Mouse (Mus musculus): ENCODE measurements around the gene Pik3r2.
"Not testable (repeated sequence)": the region's sequence is repeated elsewhere in the genome, so short reads cannot be mapped to it uniquely, and the experiment has no call there.

The Pik3r2 gene

DNA sequence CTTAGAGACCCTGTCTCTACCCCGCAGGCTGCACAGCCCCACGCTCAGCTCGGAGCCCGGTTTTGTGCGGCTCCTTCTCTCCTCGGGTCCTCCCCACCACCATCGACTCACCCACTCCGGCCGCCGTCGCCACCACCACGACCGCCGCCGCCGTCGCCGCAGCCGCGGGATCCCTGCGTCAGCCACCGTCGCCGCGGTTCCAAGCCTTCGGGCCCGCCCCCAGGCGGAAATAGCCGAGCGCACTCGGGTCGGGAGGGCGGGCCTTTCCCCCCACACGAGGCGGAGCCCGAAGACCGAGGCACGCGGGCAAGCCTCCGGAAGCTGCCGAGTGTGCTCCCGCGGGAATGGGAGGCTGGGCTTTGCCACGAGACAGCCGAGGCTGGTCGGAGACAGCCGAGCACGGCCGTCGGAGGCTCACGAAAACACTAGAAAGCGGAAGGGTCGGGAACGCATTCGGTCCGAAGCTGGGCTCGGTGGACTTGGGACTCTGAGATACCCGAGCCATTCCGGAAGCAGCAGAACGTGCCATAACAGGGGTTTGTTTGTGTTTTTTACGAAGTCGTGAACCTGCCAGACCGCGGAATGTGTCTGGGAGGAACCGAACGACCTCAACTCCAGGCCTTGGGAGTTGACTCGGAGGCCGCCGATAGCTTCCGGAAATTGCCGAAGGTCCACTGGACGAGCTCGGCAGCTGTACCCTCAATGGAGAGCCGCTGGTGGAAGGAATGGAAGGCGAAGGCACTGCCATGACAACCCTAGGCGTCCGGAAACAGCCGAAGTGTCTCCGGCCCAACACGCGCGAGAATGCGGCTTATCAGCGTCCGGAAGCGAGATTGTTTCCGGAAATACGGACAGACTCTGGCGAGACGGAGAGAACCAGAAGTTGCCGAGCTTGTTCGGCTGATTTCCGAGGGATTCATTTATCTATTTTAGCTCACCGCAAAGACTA, at the start of gene Pik3r2:
Gene Pik3r2, minus strand, starts transcription at position 218 of the 949 bp plus-strand sequence.
- DNase-seq, result peak; percentile 97

DNA sequence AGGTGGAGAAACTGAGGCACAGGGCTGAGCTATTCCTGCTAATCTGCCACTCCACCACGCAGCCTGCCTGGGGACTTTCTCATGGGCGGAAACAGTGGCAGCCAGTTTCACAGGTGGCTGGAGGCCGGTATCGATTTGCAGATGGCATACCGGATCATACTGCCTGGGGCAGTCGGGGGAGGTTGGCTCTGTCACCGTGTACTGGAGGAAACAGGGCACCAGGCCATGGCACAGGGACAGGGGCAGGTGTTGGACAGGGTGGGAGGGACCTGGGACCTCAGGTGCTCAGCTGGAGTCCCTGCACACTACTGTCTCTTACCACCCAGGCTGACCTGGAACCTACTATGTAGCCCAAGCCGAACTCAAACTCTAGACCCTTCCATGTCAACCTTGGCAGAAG, 49.3 kb upstream of the Pik3r2 start:
- no peak for DNase-seq

- DNase-seq, result no peak
Observed at GRCm38 (mm10) chr8:70823802-70824201, 47.3 kb upstream of the Pik3r2 start.

DNA sequence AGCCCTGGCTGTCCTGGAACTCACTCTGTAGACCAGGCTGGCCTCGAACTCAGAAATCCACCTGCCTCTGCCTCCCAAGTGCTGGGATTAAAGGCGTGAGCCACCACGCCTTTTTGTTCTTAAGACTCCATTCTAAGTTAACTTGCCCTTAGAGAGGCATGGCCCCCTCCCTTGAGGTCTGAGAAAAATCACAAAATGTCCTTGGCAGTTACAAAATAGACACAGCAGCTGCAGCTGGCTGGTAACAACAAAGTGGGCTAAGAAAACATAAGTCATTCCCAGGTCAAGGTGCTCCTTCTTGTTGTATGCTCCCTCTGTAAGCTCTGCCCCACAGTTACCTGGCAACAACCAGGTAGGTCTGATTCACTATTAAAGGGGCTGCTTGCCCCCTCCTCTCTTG, 46.1 kb upstream of the Pik3r2 start:
- DNase-seq, result not testable (repeated sequence)

GRCm38 (mm10) chr8:70821992-70822391, 45.5 kb upstream of the Pik3r2 start:
- DNase-seq, result no peak

GRCm38 (mm10) chr8:70821399-70821962, 45.0 kb upstream of the Pik3r2 start:
- no peak for DNase-seq

DNA sequence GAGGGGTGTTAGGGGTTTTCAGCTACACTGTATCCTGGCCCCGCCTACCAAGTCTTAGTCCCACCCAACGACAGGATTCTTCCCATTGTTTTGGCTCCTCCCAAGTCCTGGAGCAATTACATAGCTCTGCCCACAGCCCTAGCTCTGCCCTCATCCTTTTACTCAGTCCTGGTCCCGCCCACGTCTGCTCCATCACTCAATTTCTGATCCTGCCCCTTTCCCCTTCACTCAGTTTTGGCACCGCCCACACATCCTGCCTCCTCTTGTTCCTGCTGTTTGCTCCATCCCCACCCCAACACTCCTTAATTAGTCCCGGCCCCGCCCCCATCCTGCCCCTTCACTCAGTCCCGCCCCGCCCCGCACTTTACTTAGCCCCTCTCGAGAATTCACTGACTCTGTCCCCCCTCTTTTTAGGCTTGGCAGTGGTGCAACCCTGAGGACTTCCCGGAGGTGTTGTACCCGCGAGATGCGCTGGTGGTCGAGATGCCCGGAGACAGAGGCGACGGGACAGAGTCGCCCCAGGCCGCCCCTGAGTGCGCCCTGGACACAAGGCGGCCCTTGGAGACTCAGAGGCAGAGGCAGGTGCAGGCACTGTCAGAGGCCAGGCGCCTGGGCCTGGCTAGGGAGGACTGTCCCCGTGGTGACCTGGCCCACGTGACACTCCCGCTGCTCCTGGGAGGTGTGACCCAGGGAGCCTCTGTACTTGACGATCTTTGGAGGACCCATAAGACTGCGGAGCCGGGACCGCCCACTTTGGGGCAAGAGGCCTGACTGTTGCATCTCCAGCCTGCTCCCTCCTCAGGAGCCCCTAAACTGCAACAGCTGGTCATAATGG, 43.8 kb upstream of the Pik3r2 start:
- DNase-seq, result no peak

DNA sequence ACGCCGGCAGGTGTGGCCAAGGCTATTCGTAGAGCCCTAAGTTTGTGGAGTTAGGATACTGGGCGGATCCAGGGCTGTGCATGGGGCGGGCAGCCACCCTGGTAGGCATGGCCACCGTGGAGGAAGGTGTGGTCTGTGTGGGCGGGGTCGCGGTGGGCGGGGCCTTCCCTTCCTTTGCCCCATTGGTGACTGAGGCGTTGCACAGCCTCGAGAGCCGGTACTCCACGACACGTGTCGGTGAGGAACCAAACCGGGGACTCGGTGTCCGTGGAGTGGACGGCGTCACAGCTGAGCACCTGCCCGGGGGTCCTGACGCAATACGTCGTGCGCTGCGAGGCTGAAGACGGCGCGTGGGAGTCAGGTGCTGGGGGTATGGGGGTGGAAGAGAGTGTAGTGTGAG, 40.2 kb upstream of the Pik3r2 start:
- DNase-seq, result no peak

DNA sequence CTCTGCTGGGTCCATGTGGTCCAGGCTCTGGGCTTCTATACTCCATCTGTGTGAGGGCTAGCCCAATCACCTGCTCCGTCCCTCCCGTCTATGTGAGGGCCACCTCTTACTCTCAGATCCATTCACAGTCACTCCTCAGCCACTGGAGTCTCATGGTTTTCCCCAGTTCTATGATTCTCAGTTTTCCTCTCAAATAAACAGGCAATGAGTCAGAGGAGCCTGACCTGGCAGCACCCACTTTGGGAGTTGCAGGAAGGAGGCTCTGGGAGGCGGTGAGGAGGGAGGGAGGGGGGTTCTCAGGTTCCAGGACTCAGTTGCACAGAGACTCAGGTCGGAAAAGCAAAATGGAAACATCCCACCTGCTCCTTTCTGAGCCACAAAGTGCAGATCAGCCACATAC, 36.4 kb upstream of the Pik3r2 start:
- no peak for DNase-seq

DNA sequence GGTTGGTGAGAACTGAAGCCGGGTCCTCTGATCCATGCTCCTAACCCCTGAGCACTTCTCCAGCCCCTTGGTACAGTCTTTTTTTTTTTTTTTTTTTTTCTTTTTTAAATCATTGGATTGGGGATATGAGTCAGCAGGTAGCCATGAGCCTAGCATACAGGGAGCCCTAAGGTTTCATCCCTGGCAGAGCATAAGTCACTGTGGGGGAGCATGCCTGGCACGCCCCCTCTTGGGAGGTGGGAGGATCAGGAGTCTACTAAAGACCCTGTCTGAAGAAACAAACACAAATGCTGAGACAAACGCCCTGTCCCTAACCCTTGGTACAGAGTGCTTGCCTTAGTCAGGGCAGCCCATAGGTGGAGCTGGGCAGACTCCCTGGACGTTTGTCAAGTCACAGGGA, 35.5 kb upstream of the Pik3r2 start:
- no peak for DNase-seq

DNA sequence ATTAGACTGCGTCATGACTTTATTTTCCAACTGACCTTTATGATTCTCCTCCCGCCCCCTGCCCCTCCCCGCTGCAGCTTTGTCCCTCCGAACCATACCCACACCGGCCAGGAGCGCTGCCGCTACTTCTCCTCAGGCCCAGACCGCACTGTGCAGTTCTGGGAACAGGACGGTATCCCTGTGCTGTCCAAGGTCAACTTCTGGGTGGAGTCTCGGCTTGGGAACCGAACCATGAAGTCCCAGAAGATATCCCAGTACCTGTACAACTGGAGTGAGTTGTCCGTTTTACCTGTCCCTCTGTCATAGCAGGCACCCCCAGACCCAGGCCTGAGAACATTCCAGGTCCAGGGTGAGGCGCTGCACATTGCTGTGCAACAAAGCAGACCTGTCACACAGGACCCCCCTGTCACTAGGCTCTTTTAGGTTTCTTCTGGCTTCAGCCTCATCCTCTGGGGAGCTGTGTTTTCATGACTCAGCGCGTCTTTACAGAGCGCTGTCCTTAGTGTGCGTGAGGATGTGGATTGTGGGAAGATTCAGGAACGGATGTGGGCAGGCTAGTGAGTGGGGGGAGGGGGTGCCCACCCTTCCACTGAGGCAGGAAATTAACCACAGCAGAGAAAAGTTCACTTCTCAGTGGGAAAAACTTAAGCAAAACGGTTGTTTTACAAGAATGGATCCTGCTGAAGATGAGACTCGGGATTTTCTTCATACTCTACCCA, 34.6 kb upstream of the Pik3r2 start:
- DNase-seq, result no peak

GRCm38 (mm10) chr8:70808955-70809701, 32.6 kb upstream of the Pik3r2 start:
- DNase-seq, result no peak

- no peak for DNase-seq
Observed at GRCm38 (mm10) chr8:70808239-70808638, 31.7 kb upstream of the Pik3r2 start, which contains the start of gene Il12rb1. Gene Il12rb1 (plus strand): TSS chr8:70808449.

DNA sequence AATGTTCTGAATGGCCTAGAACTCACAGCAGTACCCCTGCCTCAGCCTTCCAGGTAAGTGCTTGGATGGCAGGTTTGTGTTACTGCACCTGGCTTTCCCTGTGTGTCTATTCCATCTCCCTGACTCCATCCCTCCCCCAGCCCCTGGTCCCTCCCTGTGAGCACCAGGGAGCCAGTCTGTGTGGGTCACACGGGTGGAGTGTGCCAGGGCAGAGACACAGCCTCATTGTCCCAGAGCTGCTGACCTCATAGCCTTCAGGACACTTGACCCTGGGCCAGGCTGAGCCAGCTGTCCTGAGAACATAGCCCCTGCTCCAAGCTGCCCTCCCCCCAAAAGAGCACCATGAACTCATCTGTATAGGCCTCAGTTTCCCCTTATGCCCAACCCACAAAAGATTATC, 30.8 kb upstream of the Pik3r2 start:
- DNase-seq, result no peak

DNA sequence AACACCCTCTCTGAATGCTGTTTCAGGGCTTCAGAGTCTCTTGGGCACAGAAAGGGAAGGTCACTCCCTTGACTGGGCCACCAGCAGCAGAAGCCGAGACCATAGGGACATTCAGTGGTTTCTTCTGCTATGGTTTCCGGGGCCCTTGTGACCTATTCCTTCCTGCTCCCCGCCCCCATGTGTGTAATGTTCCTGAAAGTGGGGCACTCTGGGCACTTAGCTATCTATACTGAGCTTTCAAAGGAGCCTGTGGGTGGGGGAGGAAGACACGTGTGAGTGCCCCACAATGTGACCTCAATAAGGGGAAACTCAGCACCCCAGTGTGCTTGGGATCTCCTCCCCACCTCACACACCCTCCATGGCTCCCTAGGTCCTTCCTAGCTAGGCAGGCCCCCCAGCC, 30.0 kb upstream of the Pik3r2 start:
- DNase-seq, result no peak

- DNase-seq, result no peak
Observed at GRCm38 (mm10) chr8:70804481-70805206, 28.1 kb upstream of the Pik3r2 start, which contains the start of gene Mast3. Gene Mast3 (minus strand): TSS chr8:70805054.

- DNase-seq, result no peak
Observed at GRCm38 (mm10) chr8:70803761-70804480, 27.4 kb upstream of the Pik3r2 start.

- no peak for DNase-seq
Observed at GRCm38 (mm10) chr8:70802786-70803510, 26.4 kb upstream of the Pik3r2 start.

GRCm38 (mm10) chr8:70801830-70802229, 25.3 kb upstream of the Pik3r2 start:
- no peak for DNase-seq

GRCm38 (mm10) chr8:70801156-70801555, 24.6 kb upstream of the Pik3r2 start:
- no peak for DNase-seq
